Comparison of ENCODE assay signal across 19 mouse cellular contexts in genomic region chr7:118821887-118822556, GRCm38 (mm10).
"Had no signal": no experiment of that assay in that cellular context is flagged by ENCODE, and none has a peak within 500 bp of the region (broad histone marks: within the 10 kb centered on the region; RNA-seq: fewer than 3 reads in every experiment).

No protein-coding gene starts in this region.

- H3K9ac ChIP-seq: kidney, embryonic 15.5 days; limb, embryonic 13.5 days; liver, embryonic 12.5 days; liver, embryonic 15.5 days; lung, embryonic 15.5 days; midbrain, embryonic 12.5 days; midbrain, embryonic 15.5 days; neural tube, embryonic 12.5 days; neural tube, embryonic 15.5 days had no signal

- DNase-seq: kidney, adult 8-10 months; kidney, postnatal 10 days; liver; right cerebral cortex, adult 18-20 months; right cerebral cortex, postnatal 14 days; right cerebral cortex, postnatal 4 days; thymus, adult 2 months; thymus, postnatal 25 days had no signal

- H3K9me3 ChIP-seq: kidney, embryonic 15.5 days; limb, embryonic 10.5 days; limb, embryonic 13.5 days; liver, embryonic 12.5 days; liver, embryonic 15.5 days; lung, embryonic 15.5 days; midbrain, embryonic 12.5 days; midbrain, embryonic 15.5 days; neural tube, embryonic 12.5 days; neural tube, embryonic 15.5 days had no signal

- ATAC-seq: liver, embryonic 12.5 days; midbrain, embryonic 15.5 days had no signal

- H3K27me3 ChIP-seq: kidney, embryonic 15.5 days; limb, embryonic 13.5 days; liver, embryonic 12.5 days; liver, embryonic 15.5 days; lung, embryonic 15.5 days; midbrain, embryonic 12.5 days; midbrain, embryonic 15.5 days; neural tube, embryonic 12.5 days; neural tube, embryonic 15.5 days had no signal

- H3K4me1 ChIP-seq: liver, embryonic 12.5 days; liver, embryonic 15.5 days; lung, embryonic 15.5 days; midbrain, embryonic 15.5 days; neural tube, embryonic 15.5 days had no signal

- H3K4me3 ChIP-seq: kidney, embryonic 15.5 days; limb, embryonic 10.5 days; limb, embryonic 13.5 days; liver, embryonic 12.5 days; liver, embryonic 15.5 days; lung, embryonic 15.5 days; midbrain, embryonic 12.5 days; midbrain, embryonic 15.5 days; neural tube, embryonic 12.5 days; neural tube, embryonic 15.5 days had no signal

- H3K4me2 ChIP-seq: kidney, embryonic 15.5 days; limb, embryonic 13.5 days; liver, embryonic 12.5 days; liver, embryonic 15.5 days; lung, embryonic 15.5 days; midbrain, embryonic 12.5 days; midbrain, embryonic 15.5 days; neural tube, embryonic 12.5 days; neural tube, embryonic 15.5 days had no signal

- H3K27ac ChIP-seq: kidney, embryonic 15.5 days; limb, embryonic 10.5 days; limb, embryonic 13.5 days; liver, embryonic 12.5 days; liver, embryonic 15.5 days; lung, embryonic 15.5 days; midbrain, embryonic 12.5 days; midbrain, embryonic 15.5 days; neural tube, embryonic 12.5 days; neural tube, embryonic 15.5 days; stomach, postnatal 0 days had no signal
